Mouse (Mus musculus) lung, postnatal 0 days (tissue): Measurements from ENCODE around the gene Ppl.

Experiments
- CTCF ChIP-seq: IDR thresholded peaks from 2 replicates; pipeline ENCODE4 v1.5.1; 2016; ENCODE audit warnings: antibody characterized with exemption, mild to moderate bottlenecking
- EP300 ChIP-seq: IDR thresholded peaks from 2 replicates; pipeline ENCODE4 v1.6.1; 2016; ENCODE audit warnings: antibody characterized with exemption, mild to moderate bottlenecking, control low read depth

GRCm38 (mm10) chr16:5045322-5045721 lies 86.9 kb downstream of the Ppl start:
- TF ChIP-seq CTCF = no peak
- no peak for TF ChIP-seq EP300
